Mouse (Mus musculus): ENCODE measurements at regions not wholly inside any gene's neighbourhood (a gene's known extent, or its start where the extent isn't known, plus 50 kb on each side); places are given as distances from the start of the nearest gene placed in this dataset.

GRCm38 (mm10) chr10:43648186-43648585, 70.1 kb downstream of the Cd24a start:
- TF ChIP-seq POLR2A (IDR thresholded peaks at IDR 0.05; ENCODE audit: borderline replicate concordance, control insufficient read depth, low read depth, low read length), result no peak
- no peak for TF ChIP-seq CTCF (IDR thresholded peaks at IDR 0.05; ENCODE audit: control insufficient read depth, insufficient read depth, low read length)

Measured in bone marrow, adult 2 months (tissue).